Comparison of ENCODE assay signal across 7 mouse cellular contexts in the genomic region with DNA sequence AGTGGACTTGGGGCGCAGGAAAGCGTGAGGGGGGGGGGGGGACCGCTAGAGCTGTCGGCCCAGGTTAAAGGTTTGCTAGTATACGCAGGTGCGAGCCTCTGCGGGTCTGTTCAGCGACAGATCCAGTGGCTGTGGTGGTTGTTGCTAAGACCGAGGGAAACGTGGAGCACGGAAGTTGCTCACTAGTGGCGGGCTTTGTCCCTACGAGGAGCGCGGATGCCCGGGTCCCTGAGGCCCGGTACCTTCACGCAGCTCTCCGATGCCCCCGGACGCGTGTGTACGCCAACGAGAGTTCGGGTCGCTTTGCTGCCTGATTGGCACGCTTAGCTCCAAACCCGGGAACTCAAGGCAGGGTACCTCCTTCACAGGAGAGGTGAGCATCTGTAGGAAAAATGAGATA. TPM values are rescaled to one million over a fixed set of nuclear protein-coding genes. Genes with fewer than 3 reads are reported as not detected.
A peak's percentile ranks its signal among the peaks of the same experiment; 100 is the strongest.
DNase-seq lines count a peak whose midpoint lies in the region; ATAC-seq lines count a peak whose summit lies in the region.

No protein-coding gene starts in this region.

- H3K4me2 ChIP-seq in lung, embryonic 15.5 days = peak overlapping the region; percentile 91
- peak overlapping the region; percentile 92 for H3K4me2 ChIP-seq in embryonic facial prominence, embryonic 13.5 days
- H3K4me2 ChIP-seq in neural tube, embryonic 14.5 days (ENCODE audit: low read depth, low read length) = peak overlapping the region; percentile 96

- 2% methylated on average over 24 of the region's 28 CpGs for WGBS in lung, embryonic 15.5 days
- WGBS in embryonic facial prominence, embryonic 13.5 days = under 1% methylated on average over 27 of the region's 28 CpGs
- WGBS in limb, embryonic 10.5 days = under 1% methylated on average over 28 of the region's 28 CpGs
- WGBS in neural tube, embryonic 14.5 days = 2% methylated on average over 24 of the region's 28 CpGs

- no peaks in the 10 kb centered on the region for H3K36me3 ChIP-seq in lung, embryonic 15.5 days
- no peaks in the 10 kb centered on the region for H3K36me3 ChIP-seq in embryonic facial prominence, embryonic 13.5 days
- H3K36me3 ChIP-seq in limb, embryonic 10.5 days = no peaks in the 10 kb centered on the region
- no peaks in the 10 kb centered on the region for H3K36me3 ChIP-seq in neural tube, embryonic 14.5 days (ENCODE audit: control insufficient read depth, insufficient read depth, low read length)

- ATAC-seq in lung, embryonic 15.5 days (ENCODE audit: borderline replicate concordance, extremely low read depth, low FRiP score, low TSS enrichment) = no peak
- ATAC-seq in embryonic facial prominence, embryonic 13.5 days (ENCODE audit: insufficient number of reproducible peaks, insufficient read depth, low FRiP score, low TSS enrichment, low read depth) = 0 out of 2 replicates have a peak, but pooled peaks have one; percentile 4
- ATAC-seq in neural tube, embryonic 14.5 days (ENCODE audit: low read depth) = peak; percentile 47

- DNase-seq in lung, adult 18-20 months = no peak
- no peak for DNase-seq in limb, embryonic 10.5 days (ENCODE audit: low spot score)
- DNase-seq in layer of hippocampus, postnatal 36 days = no peak
- DNase-seq in ovary, postnatal 36 days (ENCODE audit: low spot score) = no peak

- peak overlapping the region; percentile 47 for H3K4me3 ChIP-seq in lung, embryonic 15.5 days
- peak overlapping the region; percentile 49 for H3K4me3 ChIP-seq in embryonic facial prominence, embryonic 13.5 days
- peak overlapping the region; percentile 60 for H3K4me3 ChIP-seq in limb, embryonic 10.5 days
- H3K4me3 ChIP-seq in neural tube, embryonic 14.5 days (ENCODE audit: low read depth, low read length) = peak overlapping the region; percentile 57

- H3K27me3 ChIP-seq in lung, embryonic 15.5 days = peaks cover 46% of the 10 kb centered on the region
- peaks cover 65% of the 10 kb centered on the region for H3K27me3 ChIP-seq in embryonic facial prominence, embryonic 13.5 days
- H3K27me3 ChIP-seq in limb, embryonic 10.5 days (ENCODE audit: low read depth, poor library complexity, severe bottlenecking) = peaks cover 69% of the 10 kb centered on the region
- peaks cover 11% of the 10 kb centered on the region for H3K27me3 ChIP-seq in neural tube, embryonic 14.5 days (ENCODE audit: control insufficient read depth, insufficient read depth, low read length)

- H3K9ac ChIP-seq in lung, embryonic 15.5 days = no peak overlapping the region
- H3K9ac ChIP-seq in embryonic facial prominence, embryonic 13.5 days = no peak overlapping the region
- H3K9ac ChIP-seq in neural tube, embryonic 14.5 days (replicated peaks; ENCODE audit: low read depth, low read length) = peak overlapping the region; percentile 59; the same call in 1 of the 2 replicates

- H3K9me3 ChIP-seq in lung, embryonic 15.5 days = no peaks in the 10 kb centered on the region
- H3K9me3 ChIP-seq in embryonic facial prominence, embryonic 13.5 days = no peaks in the 10 kb centered on the region
- no peaks in the 10 kb centered on the region for H3K9me3 ChIP-seq in limb, embryonic 10.5 days (replicated peaks)
- H3K9me3 ChIP-seq in neural tube, embryonic 14.5 days (ENCODE audit: control insufficient read depth, low read length) = no peaks in the 10 kb centered on the region

- H3K4me1 ChIP-seq in lung, embryonic 15.5 days = peaks cover 25% of the 10 kb centered on the region
- H3K4me1 ChIP-seq in embryonic facial prominence, embryonic 13.5 days = peaks cover 15% of the 10 kb centered on the region
- H3K4me1 ChIP-seq in limb, embryonic 10.5 days = peaks cover 17% of the 10 kb centered on the region
- H3K4me1 ChIP-seq in neural tube, embryonic 14.5 days (ENCODE audit: control insufficient read depth, insufficient read depth, low read length) = peaks cover 3% of the 10 kb centered on the region; the same call in 1 of the 2 replicates

- H3K27ac ChIP-seq in lung, embryonic 15.5 days = no peak overlapping the region
- no peak overlapping the region for H3K27ac ChIP-seq in embryonic facial prominence, embryonic 13.5 days
- peak overlapping the region; percentile 33; the same call in 1 of the 2 replicates for H3K27ac ChIP-seq in limb, embryonic 10.5 days
- peak overlapping the region; percentile 6; the same call in 1 of the 2 replicates for H3K27ac ChIP-seq in neural tube, embryonic 14.5 days (ENCODE audit: low read depth, low read length)

RNA-seq across cellular contexts. Expression of a gene that starts 0.7 kb away (rescaled TPM):
- 1.1 and 1.2 TPM in 2 replicates for polyA plus RNA-seq in lung, embryonic 15.5 days (2015; fragmentation: Nextera tagmentation; extraction: Ambion mirVana)
- 1.1 TPM in 2 replicates for polyA plus RNA-seq in embryonic facial prominence, embryonic 13.5 days (2015; fragmentation: Nextera tagmentation; extraction: Ambion mirVana)
- polyA plus RNA-seq in limb, embryonic 10.5 days (2016; fragmentation: Nextera tagmentation; extraction: Ambion mirVana) = 0.41 and 1.8 TPM in 2 replicates
- 2.0 and 2.4 TPM in 2 replicates for polyA plus RNA-seq in neural tube, embryonic 14.5 days (2014; fragmentation: Nextera tagmentation; extraction: Ambion mirVana)
- total RNA-seq in layer of hippocampus, postnatal 36 days (2021) = 1 to 10 TPM in 1 of 2 experiments, under 1 TPM in 1; 0.87 to 2.6 TPM

RNA-seq across cellular contexts. Expression of a gene that starts 43.1 kb away (rescaled TPM):
- 0.89 and 1.3 TPM in 2 replicates for polyA plus RNA-seq in lung, embryonic 15.5 days (2015; fragmentation: Nextera tagmentation; extraction: Ambion mirVana)
- polyA plus RNA-seq in embryonic facial prominence, embryonic 13.5 days (2015; fragmentation: Nextera tagmentation; extraction: Ambion mirVana) = 0.36 and 0.45 TPM in 2 replicates
- polyA plus RNA-seq in limb, embryonic 10.5 days (2016; fragmentation: Nextera tagmentation; extraction: Ambion mirVana) = 0.11 and 0.28 TPM in 2 replicates
- 1.6 and 2.3 TPM in 2 replicates for polyA plus RNA-seq in neural tube, embryonic 14.5 days (2014; fragmentation: Nextera tagmentation; extraction: Ambion mirVana)
- total RNA-seq in layer of hippocampus, postnatal 36 days (2021) = 1 to 10 TPM; 2.5 to 3.3 TPM

Comparison
In these comparisons a context has a peak if more than half of its experiments do, and no peak if none do; other contexts are left out.
1. H3K27ac ChIP-seq: peak in limb, embryonic 10.5 days (single experiment) and neural tube, embryonic 14.5 days (single experiment); none in lung, embryonic 15.5 days (single experiment) and embryonic facial prominence, embryonic 13.5 days (single experiment).
2. Peak in every context shown above with its lines, with median percentiles within 50 percentile points of each other: H3K4me2 ChIP-seq and H3K4me3 ChIP-seq.